17 mouse cellular contexts compared by ENCODE assay signal in genomic region chr1:167115121-167115520, GRCm38 (mm10).
DNase-seq lines count a peak whose midpoint lies in the region; ATAC-seq and TF ChIP-seq lines count a peak whose summit lies in the region.
"Had no signal": no experiment of that assay in that cellular context is flagged by ENCODE, and none has a peak within 500 bp of the region (broad histone marks: within the 10 kb centered on the region; RNA-seq: fewer than 3 reads in every experiment).

No protein-coding gene starts in this region.

- H3K4me1 ChIP-seq in forebrain, embryonic 13.5 days: peaks cover 41% of the 10 kb centered on the region
- H3K4me1 ChIP-seq in forebrain, embryonic 11.5 days (replicated peaks; ENCODE audit: control insufficient read depth, insufficient read depth, low read length): no peaks in the 10 kb centered on the region
- H3K4me1 ChIP-seq in hindbrain, postnatal 0 days (ENCODE audit: insufficient read depth, low read length): no peaks in the 10 kb centered on the region
- H3K4me1 ChIP-seq: heart, embryonic 13.5 days; kidney, embryonic 15.5 days; limb, embryonic 13.5 days; liver, embryonic 13.5 days; lung, embryonic 15.5 days had no signal

- no peaks in the 10 kb centered on the region for H3K27me3 ChIP-seq in forebrain, embryonic 13.5 days
- H3K27me3 ChIP-seq in forebrain, embryonic 11.5 days (ENCODE audit: control insufficient read depth, insufficient read depth, low read length): no peaks in the 10 kb centered on the region
- H3K27me3 ChIP-seq in hindbrain, postnatal 0 days (ENCODE audit: insufficient read depth, low read length): no peaks in the 10 kb centered on the region
- H3K27me3 ChIP-seq: heart, embryonic 13.5 days; kidney, embryonic 15.5 days; limb, embryonic 13.5 days; liver, embryonic 13.5 days; lung, embryonic 15.5 days; neural tube, embryonic 15.5 days had no signal

- H3K27ac ChIP-seq in forebrain, embryonic 13.5 days: peak overlapping the region; percentile 59; the same call in 1 of the 2 replicates
- no peak overlapping the region for H3K27ac ChIP-seq in forebrain, embryonic 11.5 days (ENCODE audit: low read depth, low read length)
- H3K27ac ChIP-seq in left cerebral cortex, adult 2 months: no peak overlapping the region
- no peak overlapping the region for H3K27ac ChIP-seq in hindbrain, postnatal 0 days
- H3K27ac ChIP-seq: gastrocnemius, adult 2 months; heart, embryonic 13.5 days; kidney, embryonic 15.5 days; limb, embryonic 13.5 days; liver, embryonic 13.5 days; lung, embryonic 15.5 days; neural tube, embryonic 15.5 days had no signal

- intact Hi-C loops in left cerebral cortex, postnatal 4 days (cut with DNase I): no loop called here
- intact Hi-C loops in left cerebral cortex, adult 2 months (cut with DNase I): no loop called here

- H3K9ac ChIP-seq in forebrain, embryonic 13.5 days: no peak overlapping the region
- H3K9ac ChIP-seq in forebrain, embryonic 11.5 days (ENCODE audit: low read length): no peak overlapping the region
- no peak overlapping the region for H3K9ac ChIP-seq in hindbrain, postnatal 0 days (replicated peaks; ENCODE audit: low read length)
- H3K9ac ChIP-seq: heart, embryonic 13.5 days; kidney, embryonic 15.5 days; limb, embryonic 13.5 days; liver, embryonic 13.5 days; lung, embryonic 15.5 days; neural tube, embryonic 15.5 days had no signal

- H3K9me3 ChIP-seq in forebrain, embryonic 13.5 days (replicated peaks): no peaks in the 10 kb centered on the region
- no peaks in the 10 kb centered on the region for H3K9me3 ChIP-seq in forebrain, embryonic 11.5 days (ENCODE audit: control insufficient read depth, low read length)
- H3K9me3 ChIP-seq in hindbrain, postnatal 0 days (ENCODE audit: low read length): no peaks in the 10 kb centered on the region
- H3K9me3 ChIP-seq: heart, embryonic 13.5 days; kidney, embryonic 15.5 days; limb, embryonic 13.5 days; liver, embryonic 13.5 days; lung, embryonic 15.5 days; neural tube, embryonic 15.5 days had no signal

- TF ChIP-seq CTCF in left cerebral cortex, adult 2 months (IDR thresholded peaks at IDR 0.05): no peak
- TF ChIP-seq CTCF in hindbrain, postnatal 0 days (IDR thresholded peaks at IDR 0.05; ENCODE audit: low read depth): no peak

- H3K4me3 ChIP-seq in forebrain, embryonic 13.5 days: no peak overlapping the region
- H3K4me3 ChIP-seq in forebrain, embryonic 11.5 days (ENCODE audit: low read depth, low read length): no peak overlapping the region
- no peak overlapping the region for H3K4me3 ChIP-seq in left cerebral cortex, adult 2 months
- H3K4me3 ChIP-seq in hindbrain, postnatal 0 days (ENCODE audit: low read length): no peak overlapping the region
- H3K4me3 ChIP-seq: gastrocnemius, adult 2 months; heart, embryonic 13.5 days; kidney, embryonic 15.5 days; limb, embryonic 13.5 days; liver, embryonic 13.5 days; lung, embryonic 15.5 days; neural tube, embryonic 15.5 days had no signal

- H3K4me2 ChIP-seq in forebrain, embryonic 13.5 days: no peak overlapping the region
- no peak overlapping the region for H3K4me2 ChIP-seq in forebrain, embryonic 11.5 days (ENCODE audit: low read depth, low read length, severe bottlenecking)
- no peak overlapping the region for H3K4me2 ChIP-seq in hindbrain, postnatal 0 days (ENCODE audit: low read depth, low read length)
- H3K4me2 ChIP-seq: heart, embryonic 13.5 days; kidney, embryonic 15.5 days; limb, embryonic 13.5 days; liver, embryonic 13.5 days; lung, embryonic 15.5 days; neural tube, embryonic 15.5 days had no signal

- H3K36me3 ChIP-seq in forebrain, embryonic 13.5 days (ENCODE audit: poor library complexity, severe bottlenecking): no peaks in the 10 kb centered on the region
- no peaks in the 10 kb centered on the region for H3K36me3 ChIP-seq in forebrain, embryonic 11.5 days (ENCODE audit: control insufficient read depth, insufficient read depth, low read length)
- no peaks in the 10 kb centered on the region for H3K36me3 ChIP-seq in hindbrain, postnatal 0 days (ENCODE audit: insufficient read depth, low read length)
- H3K36me3 ChIP-seq: heart, embryonic 13.5 days; kidney, embryonic 15.5 days; limb, embryonic 13.5 days; liver, embryonic 13.5 days; lung, embryonic 15.5 days; neural tube, embryonic 15.5 days had no signal

- peak; percentile 17; the same call in 1 of the 2 replicates for ATAC-seq in forebrain, embryonic 13.5 days
- no peak for ATAC-seq in forebrain, embryonic 11.5 days (replicated peaks; ENCODE audit: low FRiP score)
- ATAC-seq in hindbrain, postnatal 0 days: peak; percentile 48; the same call in 1 of the 2 replicates
- ATAC-seq in frontal cortex, adult (ENCODE audit: low TSS enrichment): no peak

- no peak for DNase-seq in forebrain, embryonic 11.5 days (ENCODE audit: low spot score)
- DNase-seq in left cerebral cortex, postnatal 4 days: peak; percentile 65
- DNase-seq in left cerebral cortex, adult 2 months (ENCODE audit: extremely low spot score in 1 of 2, low spot score in 2 of 2): no peak
- DNase-seq in cerebellum, postnatal 25 days: peak; percentile 46 to 72
- peak; percentile 43 for DNase-seq in hindbrain, postnatal 0 days (ENCODE audit: low spot score)
- DNase-seq: adrenal gland, adult 8-10 months; gastrocnemius, adult 2 months; liver, embryonic 13.5 days; right cerebral cortex, postnatal 25 days; thymus, postnatal 36 days had no signal

- 22% methylated on average over 4 of the region's 4 CpGs for WGBS in forebrain, embryonic 13.5 days
- 36% methylated on average over 4 of the region's 4 CpGs for WGBS in forebrain, embryonic 11.5 days
- 29% methylated on average over 4 of the region's 4 CpGs for WGBS in hindbrain, postnatal 0 days

Comparison
In these comparisons a context has a peak if more than half of its experiments do, and no peak if none do; other contexts are left out.
1. ATAC-seq: peak in forebrain, embryonic 13.5 days (single experiment) and hindbrain, postnatal 0 days (single experiment); none in forebrain, embryonic 11.5 days (single experiment) and frontal cortex, adult (single experiment).
2. DNase-seq: peak in left cerebral cortex, postnatal 4 days (single experiment), cerebellum, postnatal 25 days (2 of 2) and hindbrain, postnatal 0 days (single experiment); none in forebrain, embryonic 11.5 days (single experiment) and left cerebral cortex, adult 2 months (0 of 2).